Mouse (Mus musculus) gastrocnemius, adult 8-10 months (tissue): ENCODE results near the gene Sgms1. TPM values are rescaled to one million over a fixed set of nuclear protein-coding genes. Genes with fewer than 3 reads are reported as not detected.

Experiments used
- DNase-seq, 2 experiments: peaks; one replicate each; pipeline ENCODE4 v3.0.0; 2022; ENCODE audit warnings: low spot score in 2 of 2
- total RNA-seq, 4 experiments: library from RNA; stranded (reverse); gene quantifications; 2 replicates each; pipeline ENCODE4 v1.2.4; 2022

Sgms1 gene
- total RNA-seq, 4 experiments from 2014 or later: 57.6 to 68.1 (median 61.3) TPM

DNA sequence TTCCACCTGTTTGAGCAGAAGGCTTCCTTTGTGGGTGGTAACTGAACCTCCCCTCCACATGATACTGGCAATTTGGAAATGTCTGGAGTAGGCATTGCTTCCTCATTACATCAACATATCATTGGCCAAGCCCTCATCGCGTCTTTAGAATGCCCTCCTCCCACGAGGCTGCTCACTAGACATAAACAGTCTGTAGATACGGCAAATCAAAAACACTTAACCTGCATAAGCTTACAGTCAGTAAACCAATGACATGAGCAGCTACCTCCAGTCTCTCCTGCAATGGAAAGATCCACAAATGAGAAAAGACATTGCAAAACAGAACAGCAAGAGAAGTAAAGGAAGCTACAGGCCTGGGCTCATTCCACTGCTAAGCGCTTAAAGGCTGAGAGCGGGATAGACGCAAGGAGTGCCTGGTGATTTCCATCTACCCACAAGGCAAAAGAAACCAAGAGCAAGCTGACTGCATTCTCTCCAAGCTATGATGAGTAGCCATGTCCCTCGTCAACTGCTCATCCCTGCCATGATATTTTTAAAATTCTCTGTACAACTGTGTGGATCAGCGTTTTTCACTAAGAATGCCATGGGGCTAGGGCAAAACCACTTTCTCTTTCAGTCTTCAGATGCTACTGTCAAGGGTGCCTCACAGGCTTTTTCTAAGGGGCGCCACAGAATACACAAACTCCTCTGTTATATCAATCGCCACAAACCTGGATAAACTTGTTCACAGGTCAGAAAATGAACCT lies 117.9 kb downstream of the Sgms1 start:
- no peak for DNase-seq

DNA sequence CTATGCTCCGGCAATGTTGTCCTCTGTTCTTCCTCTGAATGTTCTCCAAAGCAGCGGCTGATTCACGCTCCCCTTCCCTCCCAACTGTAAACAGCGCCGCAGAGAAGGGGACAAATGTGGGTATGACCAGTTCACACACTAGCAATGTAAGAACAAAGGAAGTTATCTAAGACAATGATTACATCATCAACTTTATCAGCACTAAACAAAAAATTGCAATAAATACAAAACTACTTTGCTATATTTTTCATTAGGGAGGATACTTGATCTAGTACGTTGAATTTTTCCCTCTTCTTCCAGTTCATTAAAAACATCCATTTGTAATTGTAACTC lies 119.7 kb downstream of the Sgms1 start:
- DNase-seq: no peak

DNA sequence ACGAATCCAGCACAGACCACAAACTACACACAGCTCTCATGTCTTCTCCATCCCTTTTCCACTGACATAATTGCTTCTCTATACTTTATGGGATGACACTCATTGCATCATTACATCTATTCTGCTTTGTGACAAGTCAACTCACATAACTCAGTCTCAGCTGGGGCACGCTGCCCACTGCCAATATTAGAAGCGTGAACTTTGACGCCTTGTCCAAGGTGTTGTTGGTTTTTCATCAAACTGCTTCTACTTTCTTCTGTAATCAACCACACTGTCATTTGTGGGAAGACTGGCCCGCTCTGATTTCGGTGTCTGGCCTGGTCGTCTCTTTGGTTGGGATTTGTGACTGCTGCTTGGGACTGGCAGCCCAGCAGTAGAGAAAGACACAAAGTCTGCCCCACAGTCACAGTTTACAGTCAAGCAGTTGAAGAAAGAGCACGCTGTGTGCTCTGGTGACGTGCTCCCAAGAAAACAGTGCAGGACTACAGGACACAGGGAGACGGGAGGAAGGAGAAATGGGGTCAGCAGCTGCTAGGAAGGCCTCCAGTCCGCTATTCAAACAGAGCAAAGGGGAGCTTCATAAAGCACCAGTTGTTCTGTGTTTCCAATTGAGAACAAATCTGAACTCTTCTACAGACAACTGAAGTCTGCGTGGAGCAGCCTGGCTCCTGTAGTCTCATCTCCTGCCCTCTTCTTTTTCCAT lies 120.2 kb downstream of the Sgms1 start:
- no peak for DNase-seq

DNA sequence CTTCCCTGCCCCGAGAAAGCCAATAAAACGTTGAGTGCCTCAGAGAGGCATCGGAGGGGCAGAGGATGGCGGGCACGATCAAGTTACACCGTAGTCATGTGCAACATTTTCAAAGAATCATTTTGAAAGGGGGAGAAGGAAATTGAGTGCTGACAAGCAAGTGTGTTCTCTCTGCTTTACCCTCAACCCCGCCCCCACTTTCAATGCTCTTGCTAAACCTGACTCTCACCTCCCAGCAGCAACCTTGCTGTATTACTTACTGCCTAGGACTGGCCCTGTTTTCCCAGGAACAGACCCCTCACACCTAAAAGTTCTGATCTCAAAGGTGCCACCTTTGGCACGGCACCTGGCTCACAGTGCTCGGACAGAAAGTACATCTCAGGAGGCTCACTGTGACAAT lies 121.0 kb downstream of the Sgms1 start:
- DNase-seq: no peak

DNA sequence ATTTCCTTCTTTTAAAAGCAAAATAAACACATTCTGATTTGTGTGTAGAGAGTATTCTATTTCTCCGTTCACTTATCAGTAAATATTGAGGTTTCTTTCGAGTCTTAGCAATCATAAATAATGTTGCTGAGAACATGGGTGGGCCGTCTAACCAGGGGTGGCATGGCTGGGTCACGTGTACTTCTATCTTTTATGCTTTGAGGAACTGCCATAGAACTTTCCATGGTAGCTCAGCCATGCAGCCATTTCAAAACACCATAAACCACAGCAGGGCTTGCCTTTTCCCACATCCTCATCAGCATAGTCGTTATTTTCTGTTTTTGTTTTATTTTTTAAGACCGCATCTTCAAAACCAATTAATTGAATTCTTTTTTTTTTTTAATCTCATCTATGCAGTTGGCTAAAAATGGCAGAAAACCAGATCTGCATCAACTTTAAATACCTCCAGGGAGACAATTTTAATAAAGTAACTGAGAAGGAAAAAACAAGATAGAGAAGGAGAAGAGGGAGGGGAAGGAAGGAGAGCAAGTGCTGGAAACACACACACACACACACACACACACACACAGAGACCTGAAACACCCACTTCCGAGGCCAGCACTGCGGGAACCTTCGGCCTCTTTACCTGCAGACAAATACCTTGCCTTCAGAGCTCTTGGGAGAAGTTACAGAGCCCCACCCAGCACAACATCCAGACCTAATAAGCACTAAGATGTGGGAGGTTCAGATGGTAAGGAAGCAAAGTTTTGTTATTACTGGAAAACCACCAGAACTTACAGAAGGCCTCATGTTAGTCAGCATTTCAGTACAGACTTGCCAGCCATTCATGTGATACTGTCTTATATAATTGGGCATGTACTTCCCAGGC lies 122.9 kb downstream of the Sgms1 start:
- DNase-seq: no peak

DNA sequence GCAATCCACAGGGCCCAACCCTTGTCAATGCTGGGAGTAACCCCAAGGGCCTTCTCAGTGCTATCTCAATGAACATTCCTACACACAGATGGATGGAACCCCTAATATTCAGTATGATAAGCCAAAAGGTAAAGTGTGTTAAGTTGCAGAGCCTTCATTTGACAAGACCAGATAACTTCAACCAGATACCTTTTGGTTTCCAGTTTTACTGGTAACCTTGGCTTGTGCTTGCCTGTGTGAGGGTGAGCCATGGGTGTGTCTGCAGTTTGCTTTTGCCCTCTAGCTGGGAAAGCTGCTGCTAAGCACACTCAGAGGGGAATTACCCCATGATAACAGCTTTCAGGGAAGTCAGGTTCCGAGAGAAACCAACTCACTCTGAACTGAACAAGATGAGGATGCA lies 125.8 kb downstream of the Sgms1 start:
- no peak for DNase-seq

DNA sequence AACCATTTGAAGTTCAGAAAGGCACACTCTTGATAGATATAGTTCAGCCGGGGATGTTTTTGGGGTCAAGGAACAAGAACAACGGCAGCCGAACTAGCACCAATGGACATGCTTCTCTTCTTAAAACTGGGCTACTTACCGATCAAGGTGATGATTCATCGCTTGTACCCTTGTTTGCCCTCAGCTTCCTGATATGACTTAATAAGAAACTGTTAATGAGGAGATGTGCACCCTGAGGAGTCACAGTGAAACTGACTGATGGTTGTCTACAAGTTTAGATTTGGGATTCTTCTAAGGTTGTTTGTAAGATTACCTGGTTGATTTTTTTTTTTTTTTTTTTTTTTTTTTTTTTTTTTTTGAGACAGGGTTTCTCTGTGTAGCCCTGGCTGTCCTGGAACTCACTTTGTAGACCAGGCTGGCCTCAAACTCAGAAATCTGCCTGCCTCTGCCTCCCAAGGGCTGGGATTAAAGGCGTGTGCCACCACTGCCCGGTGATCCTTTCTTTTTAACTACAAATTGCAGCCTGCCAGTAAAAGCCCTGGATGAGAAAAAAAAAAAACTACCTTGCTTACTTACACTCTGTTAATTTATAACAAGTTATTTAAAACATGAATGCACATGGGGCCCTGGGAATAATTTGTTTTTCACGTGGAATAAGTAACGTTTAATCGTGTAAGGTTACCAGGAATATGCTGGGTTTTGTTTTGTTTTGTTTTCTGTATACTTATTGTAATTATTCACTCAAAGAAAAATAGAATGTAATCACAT lies 126.5 kb downstream of the Sgms1 start:
- DNase-seq: no peak

DNA sequence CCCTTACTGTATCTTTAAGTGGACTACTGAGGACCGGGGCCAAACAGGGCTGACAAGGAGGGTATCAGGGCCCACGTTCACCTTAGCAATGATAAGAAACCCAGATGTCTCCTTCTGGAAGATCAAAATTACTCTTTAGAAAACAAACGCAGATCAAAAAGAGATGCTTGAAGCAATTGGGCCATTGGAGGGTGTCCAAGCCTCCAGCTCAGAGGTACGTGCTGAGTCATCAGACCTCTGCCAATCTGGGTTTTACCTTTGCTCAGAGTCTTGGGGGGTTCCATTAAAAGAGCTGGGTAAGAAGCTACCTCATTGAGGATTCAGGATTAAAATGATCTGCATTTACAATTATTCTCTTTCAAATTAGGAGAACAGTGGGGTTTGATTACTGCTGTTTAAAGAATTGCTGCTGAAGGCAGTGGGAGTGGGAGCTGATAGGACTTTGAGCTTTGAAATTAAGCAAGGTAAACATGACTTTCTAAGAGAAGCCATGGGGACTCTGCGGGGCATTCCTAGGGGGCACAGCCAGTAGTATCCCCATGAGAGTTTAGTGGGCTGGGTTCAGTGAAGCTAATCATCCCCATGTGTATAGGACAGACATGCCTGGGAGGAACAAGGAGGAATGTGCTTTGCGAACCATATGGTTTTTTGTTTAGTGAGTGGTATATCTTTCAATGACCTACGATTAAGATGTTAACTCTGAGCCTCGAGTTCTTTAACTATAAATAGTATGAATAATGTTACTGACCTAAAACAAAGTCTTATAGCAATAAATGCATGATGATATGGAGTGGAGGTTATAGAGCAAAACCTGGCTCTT lies 128.4 kb downstream of the Sgms1 start:
- no peak for DNase-seq

DNA sequence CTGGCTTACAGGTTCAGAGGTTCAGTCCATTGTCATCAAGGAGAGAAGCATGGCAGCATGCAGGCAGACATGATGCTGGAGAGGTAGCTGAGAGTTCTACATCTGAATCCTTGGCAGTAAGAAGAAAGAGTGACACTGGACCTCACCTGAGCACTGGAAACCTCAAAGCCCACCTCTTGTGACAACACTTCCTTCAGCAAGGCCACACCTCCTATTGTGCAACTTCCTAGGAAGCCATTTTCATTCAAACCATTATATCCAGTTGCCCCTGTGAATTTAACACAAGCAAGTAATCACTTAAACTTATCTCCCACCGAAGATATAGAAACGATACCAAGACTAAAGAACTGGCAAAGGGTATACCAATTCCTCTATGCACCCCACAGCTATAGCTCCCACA lies 129.7 kb downstream of the Sgms1 start:
- DNase-seq: no peak

DNA sequence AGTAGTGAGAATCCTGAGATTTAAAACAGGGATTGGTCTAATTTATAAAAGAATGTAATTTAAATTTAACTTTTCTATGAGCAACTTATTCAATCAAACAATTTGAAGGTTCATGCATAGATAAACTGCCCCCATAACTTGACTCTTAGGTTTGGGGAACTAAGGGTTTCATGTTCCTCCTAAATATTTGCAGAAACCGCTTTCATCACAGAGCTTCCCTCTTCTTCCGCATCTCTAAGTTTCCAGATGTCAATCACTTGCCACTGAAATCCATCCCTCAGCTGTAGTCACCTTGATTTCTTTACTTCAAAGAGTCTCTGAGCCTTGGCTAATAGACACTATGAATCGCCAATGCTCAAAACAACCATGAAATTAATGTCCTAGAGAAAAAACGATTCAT lies 130.5 kb downstream of the Sgms1 start:
- DNase-seq: no peak

DNA sequence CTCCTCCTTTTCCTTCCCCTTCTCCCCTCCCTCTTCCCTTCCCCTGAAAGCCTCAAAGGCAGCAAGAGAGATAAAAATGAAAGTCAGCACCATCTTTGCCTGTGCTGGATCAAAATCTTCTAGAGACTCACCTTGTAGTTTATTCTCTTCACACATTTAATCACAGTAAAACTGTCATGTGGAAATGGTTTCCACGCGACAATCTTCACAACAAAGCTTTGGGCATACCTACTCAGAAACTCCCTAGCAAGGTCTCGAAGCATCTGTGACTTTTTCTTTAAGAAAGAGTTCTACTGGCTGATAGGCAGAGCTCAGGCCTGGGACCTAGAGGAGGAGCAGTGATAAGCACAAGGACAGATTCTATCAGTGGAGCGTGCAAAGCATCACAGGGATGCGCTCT lies 131.4 kb downstream of the Sgms1 start:
- DNase-seq: no peak

DNA sequence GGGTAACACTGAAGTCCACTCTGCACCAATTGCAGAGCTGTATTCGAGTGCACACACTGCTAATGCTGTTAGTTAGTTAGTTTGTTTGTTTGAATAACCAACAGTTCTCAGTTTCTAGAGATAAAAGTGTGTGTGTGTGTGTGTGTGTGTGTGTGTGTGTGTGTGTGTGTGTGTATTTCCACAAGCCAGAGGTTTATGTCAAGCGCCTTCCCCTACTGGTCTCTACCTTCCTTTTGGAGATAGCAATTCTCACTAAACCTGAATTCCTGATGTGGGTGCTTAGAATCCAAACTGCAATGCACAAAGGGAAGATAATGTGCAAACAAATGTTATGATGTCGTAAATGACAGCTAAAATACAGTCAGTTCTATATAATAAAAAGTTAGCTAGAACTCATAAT lies 131.9 kb downstream of the Sgms1 start:
- DNase-seq: no peak

DNA sequence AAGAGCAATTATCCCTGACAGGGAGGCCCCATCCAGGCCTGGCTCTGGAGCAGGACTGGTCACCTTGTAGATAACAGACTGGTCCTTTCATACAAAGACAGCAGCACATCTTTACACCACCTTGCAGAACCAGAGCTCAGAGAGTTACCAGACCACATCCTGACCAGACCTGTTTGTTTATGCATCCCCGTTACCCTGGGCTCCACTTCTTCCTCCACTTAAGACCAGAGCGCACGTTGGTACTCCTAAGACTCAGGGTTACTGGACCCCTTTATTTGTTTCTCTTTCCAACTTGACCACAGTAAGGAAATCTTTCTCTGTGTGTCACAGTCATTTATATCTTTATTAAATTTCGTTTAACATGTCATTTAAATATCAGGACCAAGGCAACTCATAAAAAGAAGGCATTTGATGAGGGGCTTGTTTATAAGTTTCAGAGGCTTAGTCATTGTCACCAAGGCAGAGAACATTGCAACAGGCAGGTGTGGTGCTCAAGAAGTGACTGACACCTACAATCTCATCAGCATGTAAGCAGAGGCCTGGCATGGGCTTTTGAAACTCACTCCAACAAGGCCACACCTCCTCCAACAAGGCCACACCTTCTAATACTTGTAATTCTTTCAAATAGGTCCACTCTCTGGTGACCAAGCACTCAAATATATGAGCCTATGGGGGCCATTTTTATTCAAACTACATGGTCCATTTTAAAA lies 132.7 kb downstream of the Sgms1 start:
- no peak for DNase-seq

DNA sequence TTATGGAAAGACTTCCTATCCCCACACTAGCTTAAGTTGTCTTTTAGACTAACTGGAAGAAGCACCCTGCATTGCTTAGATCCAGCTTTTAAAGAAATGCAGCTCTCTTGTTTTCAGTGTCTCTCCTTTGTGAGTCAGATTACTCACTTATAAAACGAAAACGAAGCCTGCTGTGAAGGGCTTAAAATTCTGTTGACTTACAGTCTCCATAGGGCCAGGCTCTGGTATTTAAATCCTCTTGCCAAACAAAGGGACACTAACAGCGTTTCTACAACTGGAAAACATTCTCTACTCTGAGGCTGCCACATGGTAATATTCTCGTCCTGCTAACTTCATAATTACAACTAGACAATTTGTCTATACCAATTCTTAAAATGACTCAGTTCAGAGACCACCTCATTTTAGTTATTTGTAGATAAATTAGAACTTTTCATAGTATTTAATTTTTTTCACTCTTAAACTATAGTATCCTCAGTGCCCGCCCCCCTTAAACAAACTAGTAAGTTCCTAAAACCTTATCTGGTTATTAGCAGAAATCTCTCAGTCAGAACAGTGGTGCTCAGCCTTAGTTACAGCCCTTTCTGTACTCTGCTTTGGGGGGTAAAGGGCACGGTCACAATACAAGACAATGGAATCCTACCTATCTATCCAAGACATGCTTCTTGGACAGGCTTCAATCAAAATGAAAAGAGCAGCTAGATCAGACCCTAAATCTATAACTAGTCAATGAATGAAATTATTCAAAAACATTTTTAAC lies 133.9 kb downstream of the Sgms1 start:
- no peak for DNase-seq

DNA sequence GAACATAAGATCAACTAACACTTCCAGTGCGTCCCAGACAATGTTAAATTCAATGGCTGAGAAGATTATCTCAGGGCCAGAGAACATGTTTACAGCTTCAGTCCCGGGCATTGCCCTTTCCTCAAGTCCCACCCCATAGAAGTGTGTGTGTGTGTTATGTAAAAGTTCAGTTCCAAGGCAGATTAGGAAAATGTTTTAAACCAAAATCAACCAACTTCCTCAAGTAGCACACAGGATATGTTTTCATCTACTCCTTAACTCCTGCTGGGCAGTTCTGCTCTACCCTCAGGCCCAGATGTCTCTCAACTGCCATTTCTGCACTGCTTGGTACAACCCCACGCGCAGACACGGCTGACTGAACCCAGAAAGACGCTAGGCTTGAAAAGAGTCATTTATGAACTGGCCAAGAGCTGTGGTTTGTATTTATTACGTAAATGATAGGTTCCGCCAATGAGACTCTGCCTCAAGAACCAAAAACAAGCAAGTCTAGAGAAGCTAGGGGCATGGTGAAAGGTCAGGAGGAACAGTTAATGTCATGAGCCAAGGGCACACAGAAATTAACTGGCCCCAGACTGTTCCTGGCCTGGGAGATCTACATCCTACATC lies 134.7 kb downstream of the Sgms1 start:
- no peak for DNase-seq

DNA sequence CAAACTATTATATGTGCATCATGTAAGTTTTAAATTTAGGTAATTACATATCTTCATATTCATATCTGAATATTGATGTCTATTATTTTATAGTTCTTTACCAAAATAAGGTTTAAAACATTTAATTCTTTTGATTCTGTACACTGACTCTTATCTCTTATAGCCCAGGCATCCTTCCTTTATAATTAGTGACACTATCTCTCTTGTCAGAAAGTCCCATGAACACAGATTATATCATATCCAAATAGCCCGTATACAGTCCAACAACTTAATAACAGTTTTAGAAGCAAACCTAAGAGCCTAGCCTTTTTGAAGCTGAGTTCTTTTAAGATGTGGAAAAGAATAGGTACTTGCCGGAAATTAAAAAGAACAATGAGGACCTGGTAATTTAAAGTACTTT lies 135.3 kb downstream of the Sgms1 start:
- no peak for DNase-seq

DNA sequence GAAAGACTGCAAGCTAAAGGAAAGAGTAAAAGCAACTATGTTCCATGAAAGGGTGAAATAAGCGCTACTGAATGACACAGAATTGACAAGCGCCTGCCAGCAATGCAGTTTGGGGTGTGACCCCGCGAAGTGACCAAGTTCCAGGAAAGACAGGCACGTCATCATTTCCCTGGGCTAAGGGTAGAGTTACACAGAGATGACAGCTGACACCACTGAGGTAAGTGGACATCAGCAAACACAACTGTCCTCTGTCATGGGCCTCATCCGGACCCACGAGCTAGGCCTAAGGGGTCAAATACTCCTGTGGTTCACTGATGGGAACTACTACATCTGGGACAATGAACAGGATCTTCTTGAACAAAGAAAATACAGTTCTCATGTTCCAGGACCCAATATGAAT lies 136.5 kb downstream of the Sgms1 start:
- DNase-seq: no peak

DNA sequence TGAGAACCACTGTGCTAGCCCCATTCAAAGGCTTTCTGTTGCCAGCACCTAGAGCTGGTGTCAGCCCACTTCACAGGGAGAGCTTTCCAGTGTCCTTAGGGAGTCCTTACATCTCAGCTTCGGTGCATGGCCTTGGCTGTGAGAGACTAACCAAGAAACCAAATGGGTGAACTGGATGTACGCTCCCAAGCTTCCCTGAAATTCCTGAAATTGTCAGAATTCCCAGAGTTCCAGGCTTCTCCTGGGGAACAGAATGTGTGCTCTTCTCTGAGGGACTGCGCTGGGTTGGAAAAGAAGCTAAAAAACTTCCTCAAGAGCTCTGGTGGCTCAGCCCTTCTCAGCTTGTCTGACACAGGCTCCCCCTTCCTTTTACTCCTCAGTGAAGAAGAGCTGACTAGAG lies 137.1 kb downstream of the Sgms1 start:
- DNase-seq: no peak
